Mouse (Mus musculus): ENCODE measurements around the gene Ets1.

DNA sequence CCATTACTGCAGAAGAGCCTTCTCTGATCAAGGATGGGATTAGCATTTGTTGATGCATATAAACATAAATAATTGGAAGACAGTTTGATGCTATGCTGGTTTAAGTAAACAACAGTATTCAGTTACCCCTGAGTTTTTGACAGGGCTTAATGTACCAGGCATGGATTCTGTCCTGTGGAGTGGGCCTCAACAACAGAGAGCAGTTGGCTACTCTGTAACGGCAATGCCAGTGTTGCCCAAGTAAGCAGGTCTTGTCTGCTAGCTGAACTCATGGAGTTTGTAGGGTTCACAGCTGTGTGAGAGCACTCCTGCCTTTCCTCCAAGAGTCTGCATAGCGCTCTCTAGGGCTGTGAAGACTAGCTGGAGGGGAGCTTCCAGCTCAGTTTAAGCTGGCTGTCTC lies 91.0 kb downstream of the Ets1 start:
- TF ChIP-seq TAL1 (IDR thresholded peaks at IDR 0.05; ENCODE audit: low read length) = no peak
- TF ChIP-seq GATA1 (IDR thresholded peaks at IDR 0.05; ENCODE audit: low read length) = no peak
